Mouse (Mus musculus) myocyte (in vitro differentiated cells): ENCODE measurements at regions not wholly inside any gene's neighbourhood (a gene's known extent, or its start where the extent isn't known, plus 50 kb on each side); places are given as distances from the start of the nearest gene placed in this dataset.

Experiments
- H3K27me3 ChIP-seq: one replicate; pipeline ENCODE4 v1.6.1; 2011; ENCODE audit not compliant: control insufficient read depth, insufficient read depth, insufficient read length
- H3K36me3 ChIP-seq: one replicate; pipeline ENCODE4 v1.6.1; 2011; ENCODE audit not compliant: control insufficient read depth, insufficient read depth
- H3K4me2 ChIP-seq: one replicate; pipeline ENCODE4 v1.6.1; 2011; ENCODE audit warnings: low read depth, control low read depth
- H3K4me3 ChIP-seq: one replicate; pipeline ENCODE4 v1.5.1; 2011; ENCODE audit warnings: mild to moderate bottlenecking, control low read depth, moderate library complexity
- H3K79me2 ChIP-seq: one replicate; pipeline ENCODE4 v1.6.1; 2011; ENCODE audit not compliant: control insufficient read depth, insufficient read depth
- H3ac ChIP-seq: one replicate; pipeline ENCODE4 v1.6.1; 2011; ENCODE audit not compliant: control insufficient read depth, insufficient read length
- CEBPB ChIP-seq: IDR thresholded peaks from 2 replicates; pipeline ENCODE4 v1.6.1; 2011; ENCODE audit warnings: mild to moderate bottlenecking, moderate library complexity; ENCODE audit not compliant: poor library complexity, insufficient read depth, severe bottlenecking
- E2F4 ChIP-seq: IDR thresholded peaks from one replicate; pipeline ENCODE4 v1.6.1; 2011; ENCODE audit warnings: mild to moderate bottlenecking, control low read depth, moderate library complexity; ENCODE audit not compliant: insufficient read depth
- MAX ChIP-seq: IDR thresholded peaks from one replicate; pipeline ENCODE4 v1.6.1; 2011; ENCODE audit warnings: low read depth, mild to moderate bottlenecking, control low read depth
- MYOD1 ChIP-seq, 3 experiments: IDR thresholded peaks; one replicate each; pipeline ENCODE4 v1.6.1; 2011; ENCODE audit warnings: control low read depth in 2 of 3, low read depth in 2 of 3, mild to moderate bottlenecking in 2 of 3, moderate library complexity in 1 of 3; ENCODE audit not compliant: insufficient read length in 2 of 3, control insufficient read depth in 1 of 3
- MYOG ChIP-seq, 3 experiments: IDR thresholded peaks; one replicate each; pipeline ENCODE4 v1.6.1; 2011; ENCODE audit warnings: control low read depth in 2 of 3, low read depth in 2 of 3, mild to moderate bottlenecking in 2 of 3; ENCODE audit not compliant: insufficient read length in 2 of 3, control insufficient read depth in 1 of 3, insufficient read depth in 1 of 3
- POLR2A ChIP-seq: IDR thresholded peaks from one replicate; pipeline ENCODE4 v1.6.1; 2011; ENCODE audit warnings: low read depth, mild to moderate bottlenecking, control low read depth, moderate library complexity; ENCODE audit not compliant: insufficient read length
- POLR2AphosphoS2 ChIP-seq: IDR thresholded peaks from one replicate; pipeline ENCODE4 v1.6.1; 2011; ENCODE audit warnings: low read depth, control low read depth; ENCODE audit not compliant: insufficient read length
- REST ChIP-seq: IDR thresholded peaks from one replicate; pipeline ENCODE4 v1.6.1; 2011; ENCODE audit warnings: mild to moderate bottlenecking, control low read depth, moderate library complexity; ENCODE audit not compliant: insufficient read depth, insufficient read length
- SRF ChIP-seq: IDR thresholded peaks from one replicate; pipeline ENCODE4 v1.6.1; 2011; ENCODE audit warnings: low read depth; ENCODE audit not compliant: control insufficient read depth, insufficient read length
- TCF12 ChIP-seq: IDR thresholded peaks from one replicate; pipeline ENCODE4 v1.6.1; 2011; ENCODE audit warnings: mild to moderate bottlenecking, control low read depth; ENCODE audit not compliant: poor library complexity, insufficient read depth, severe bottlenecking
- TCF3 ChIP-seq: IDR thresholded peaks from one replicate; pipeline ENCODE4 v1.6.1; 2011; ENCODE audit warnings: low read depth, control low read depth; ENCODE audit not compliant: insufficient read length
- USF1 ChIP-seq: IDR thresholded peaks from one replicate; pipeline ENCODE4 v1.6.1; 2011; ENCODE audit warnings: low read depth, mild to moderate bottlenecking, control low read depth, moderate library complexity

DNA sequence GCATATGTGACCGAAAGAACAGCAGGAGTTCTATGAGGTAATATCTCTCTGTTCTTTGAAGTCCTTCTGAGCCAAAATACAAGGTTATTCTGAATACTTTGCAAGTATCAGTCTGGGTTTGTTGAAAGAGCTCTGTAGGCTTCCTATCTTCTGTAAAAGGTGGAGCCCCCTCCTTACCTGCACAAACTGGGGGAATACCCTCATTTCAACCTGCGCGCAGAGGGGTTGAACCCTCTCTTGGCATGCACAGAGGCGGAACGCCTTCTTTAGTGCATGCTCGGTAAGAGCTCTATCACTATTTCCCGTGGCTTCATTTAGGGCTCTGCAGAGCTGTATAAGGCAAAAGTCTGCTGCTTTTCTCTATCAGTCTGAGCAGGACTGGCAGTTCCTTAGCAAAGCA, 113.0 kb upstream of the Klf3 start:
- Histone ChIP-seq H3K27me3 (no peaks in the 10 kb centered on the region), H3ac (no peak overlapping the region), H3K79me2 (no peaks in the 10 kb centered on the region), H3K4me3 (no peak overlapping the region), H3K4me2 (no peak overlapping the region), H3K36me3 (no peaks in the 10 kb centered on the region)
- TF ChIP-seq MAX (no peak), TCF3 (no peak), POLR2AphosphoS2 (no peak), USF1 (no peak), MYOG (IDR thresholded peaks at IDR 0.05; ENCODE audit: control insufficient read depth in 1 of 3, insufficient read depth in 1 of 3, insufficient read length in 2 of 3, low read depth in 2 of 3) (no peak), TCF12 (no peak), POLR2A (no peak), REST (no peak), MYOD1 (IDR thresholded peaks at IDR 0.05; ENCODE audit: control insufficient read depth in 1 of 3, insufficient read length in 2 of 3, low read depth in 2 of 3) (no peak), E2F4 (no peak), SRF (no peak), CEBPB (no peak)

- H3K4me2 ChIP-seq = no peak overlapping the region
- no peak overlapping the region for H3ac ChIP-seq
- H3K79me2 ChIP-seq = no peaks in the 10 kb centered on the region
- no peak overlapping the region for H3K4me3 ChIP-seq
- no peak for TF ChIP-seq CEBPB
- TF ChIP-seq MYOD1 (IDR thresholded peaks at IDR 0.05; ENCODE audit: control insufficient read depth in 1 of 3, insufficient read length in 2 of 3, low read depth in 2 of 3) = no peak
- TF ChIP-seq USF1 = no peak
- TF ChIP-seq REST = no peak
- no peak for TF ChIP-seq MYOG (IDR thresholded peaks at IDR 0.05; ENCODE audit: control insufficient read depth in 1 of 3, insufficient read depth in 1 of 3, insufficient read length in 2 of 3, low read depth in 2 of 3)
- no peaks in the 10 kb centered on the region for H3K27me3 ChIP-seq
- no peaks in the 10 kb centered on the region for H3K36me3 ChIP-seq
Observed at GRCm38 (mm10) chr5:64691406-64692100, 111.6 kb upstream of the Klf3 start.

- H3K27me3 ChIP-seq = no peaks in the 10 kb centered on the region
- no peak overlapping the region for H3K4me3 ChIP-seq
- TF ChIP-seq REST = no peak
- no peak for TF ChIP-seq TCF3
- TF ChIP-seq USF1 = no peak
- TF ChIP-seq MAX = no peak
- TF ChIP-seq MYOG (IDR thresholded peaks at IDR 0.05; ENCODE audit: control insufficient read depth in 1 of 3, insufficient read depth in 1 of 3, insufficient read length in 2 of 3, low read depth in 2 of 3) = no peak
- TF ChIP-seq POLR2A = no peak
- no peak for TF ChIP-seq TCF12
- no peak for TF ChIP-seq CEBPB
- TF ChIP-seq MYOD1 (IDR thresholded peaks at IDR 0.05; ENCODE audit: control insufficient read depth in 1 of 3, insufficient read length in 2 of 3, low read depth in 2 of 3) = no peak
- TF ChIP-seq SRF = no peak
- no peak for TF ChIP-seq POLR2AphosphoS2
- no peak for TF ChIP-seq E2F4
- no peaks in the 10 kb centered on the region for H3K79me2 ChIP-seq
- no peaks in the 10 kb centered on the region for H3K36me3 ChIP-seq
- H3ac ChIP-seq = no peak overlapping the region
- H3K4me2 ChIP-seq = no peak overlapping the region
Observed at GRCm38 (mm10) chr5:64692335-64692734, 110.9 kb upstream of the Klf3 start.

DNA sequence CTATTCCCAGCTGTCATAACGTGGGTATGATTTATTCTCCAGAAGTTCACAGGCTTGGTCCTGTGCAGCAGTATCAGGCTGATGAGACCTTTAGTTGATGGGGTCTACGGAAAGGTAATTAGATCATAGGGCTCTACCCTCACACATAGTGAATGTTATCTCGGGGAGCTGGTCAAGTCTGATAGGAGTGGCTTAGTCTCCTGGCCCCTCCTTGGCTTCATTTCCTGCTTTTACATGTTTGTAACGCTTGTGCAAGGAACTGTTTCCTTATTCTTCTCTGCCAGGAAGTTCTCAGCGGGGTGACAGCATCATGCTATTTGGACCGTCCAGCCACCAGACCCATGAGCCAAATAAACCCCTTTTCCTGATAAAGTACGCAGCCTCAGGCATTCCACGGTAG, 109.6 kb upstream of the Klf3 start:
- Histone ChIP-seq H3K79me2 (no peaks in the 10 kb centered on the region), H3K36me3 (no peaks in the 10 kb centered on the region), H3ac (no peak overlapping the region), H3K4me2 (no peak overlapping the region), H3K4me3 (no peak overlapping the region), H3K27me3 (no peaks in the 10 kb centered on the region)
- TF ChIP-seq MYOD1 (IDR thresholded peaks at IDR 0.05; ENCODE audit: control insufficient read depth in 1 of 3, insufficient read length in 2 of 3, low read depth in 2 of 3) = no peak
- no peak for TF ChIP-seq TCF3
- no peak for TF ChIP-seq CEBPB
- TF ChIP-seq MYOG (IDR thresholded peaks at IDR 0.05; ENCODE audit: control insufficient read depth in 1 of 3, insufficient read depth in 1 of 3, insufficient read length in 2 of 3, low read depth in 2 of 3) = no peak
- no peak for TF ChIP-seq TCF12
- TF ChIP-seq E2F4 = no peak
- no peak for TF ChIP-seq REST
- no peak for TF ChIP-seq MAX

DNA sequence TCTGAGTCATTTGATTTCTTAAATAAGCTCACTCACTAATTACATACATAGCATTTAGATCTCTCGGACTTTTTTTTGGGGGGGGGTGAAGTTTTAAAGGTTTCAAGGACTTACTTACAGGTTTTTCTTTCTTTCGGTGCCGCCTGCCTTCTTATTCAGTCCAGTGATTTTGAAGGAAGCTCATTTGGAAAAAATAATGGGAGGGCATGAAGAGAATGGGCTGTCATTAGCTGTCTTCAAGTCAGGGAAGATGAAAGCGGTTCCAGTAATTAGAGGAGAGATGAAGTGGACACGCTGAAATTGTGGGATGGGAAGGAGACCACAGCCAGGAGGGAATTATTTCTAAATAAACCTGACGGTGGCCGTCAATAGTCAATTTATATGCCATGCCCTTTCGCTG, 108.6 kb upstream of the Klf3 start:
- TF ChIP-seq MYOD1 (IDR thresholded peaks at IDR 0.05; ENCODE audit: control insufficient read depth in 1 of 3, insufficient read length in 2 of 3, low read depth in 2 of 3) = no peak
- no peak for TF ChIP-seq CEBPB
- TF ChIP-seq TCF3 = no peak
- TF ChIP-seq MAX = no peak
- no peak for TF ChIP-seq MYOG (IDR thresholded peaks at IDR 0.05; ENCODE audit: control insufficient read depth in 1 of 3, insufficient read depth in 1 of 3, insufficient read length in 2 of 3, low read depth in 2 of 3)
- TF ChIP-seq TCF12 = no peak
- TF ChIP-seq POLR2AphosphoS2 = no peak

More for the DNA sequence above, 108.6 kb upstream of the Klf3 start:
- H3K4me3 ChIP-seq = no peak overlapping the region
- H3ac ChIP-seq = no peak overlapping the region
- no peaks in the 10 kb centered on the region for H3K79me2 ChIP-seq
- no peaks in the 10 kb centered on the region for H3K36me3 ChIP-seq
- no peaks in the 10 kb centered on the region for H3K27me3 ChIP-seq
- no peak overlapping the region for H3K4me2 ChIP-seq
